Mouse (Mus musculus) heart, embryonic 14.5 days (tissue): ENCODE data around the gene Lsm11. TPM values are rescaled to one million over a fixed set of nuclear protein-coding genes. Genes with fewer than 3 reads are reported as not detected.
A peak's percentile ranks its signal among the peaks of the same experiment; 100 is the strongest.

Experiments used
- ATAC-seq: fragments of 200-750 bp; cut with Nextera tagmentation; 2 replicates; pipeline ENCODE4 v1.8.0; 2017; ENCODE audit warnings: low read depth, moderate TSS enrichment; ENCODE audit not compliant: insufficient number of reproducible peaks, insufficient read depth, low FRiP score
- H3K27ac ChIP-seq, 2 experiments: fragments of 200-500 bp in 1 of 2; fragments of 300-500 bp in 1 of 2; sonication (generic) in 1 of 2; replicated peaks in 1 of 2; 2 replicates each; pipeline ENCODE4 v1.5.1; 2012 to 2014; ENCODE audit warnings: low read depth in 2 of 2, low read length in 2 of 2, control low read depth in 1 of 2, mild to moderate bottlenecking in 1 of 2, mixed read lengths in 1 of 2; ENCODE audit not compliant: control insufficient read depth in 1 of 2, insufficient read depth in 1 of 2
- H3K27me3 ChIP-seq: fragments of 300-500 bp; sonication (generic); 2 replicates; pipeline ENCODE4 v1.6.1; 2014; ENCODE audit warnings: mild to moderate bottlenecking, low read length, control low read depth; ENCODE audit not compliant: control insufficient read depth, insufficient read depth
- H3K36me3 ChIP-seq: fragments of 300-500 bp; sonication (generic); 2 replicates; pipeline ENCODE4 v1.6.1; 2014; ENCODE audit warnings: mild to moderate bottlenecking, control low read depth, low read length, mixed read lengths; ENCODE audit not compliant: control insufficient read depth, insufficient read depth
- H3K4me1 ChIP-seq, 2 experiments: fragments of 200-500 bp in 1 of 2; fragments of 300-500 bp in 1 of 2; sonication (generic) in 1 of 2; 2 replicates each; pipeline ENCODE4 v1.6.1; 2012 to 2014; ENCODE audit warnings: low read length in 2 of 2, control low read depth in 1 of 2, mixed read lengths in 1 of 2; ENCODE audit not compliant: control insufficient read depth in 2 of 2, insufficient read depth in 2 of 2
- H3K4me2 ChIP-seq: fragments of 300-500 bp; sonication (generic); 2 replicates; pipeline ENCODE4 v1.6.1; 2014; ENCODE audit warnings: mild to moderate bottlenecking, low read length
- H3K4me3 ChIP-seq, 2 experiments: fragments of 200-500 bp in 1 of 2; fragments of 300-500 bp in 1 of 2; sonication (generic) in 1 of 2; 2 replicates each; pipeline ENCODE4 v1.5.1; 2012 to 2014; ENCODE audit warnings: low read length in 2 of 2, mild to moderate bottlenecking in 2 of 2, control low read depth in 1 of 2, low read depth in 1 of 2, moderate library complexity in 1 of 2; ENCODE audit not compliant: control insufficient read depth in 1 of 2, insufficient read depth in 1 of 2
- H3K9ac ChIP-seq: fragments of 300-500 bp; sonication (generic); 2 replicates; pipeline ENCODE4 v1.6.1; 2014; ENCODE audit warnings: mild to moderate bottlenecking, low read length
- H3K9me3 ChIP-seq: fragments of 300-500 bp; sonication (generic); 2 replicates; pipeline ENCODE4 v1.6.1; 2016; ENCODE audit warnings: low read length, control low read depth; ENCODE audit not compliant: control insufficient read depth
- WGBS: fragments of 180-500 bp; shearing (Covaris S2); extraction: QIAGEN DNeasy Blood & Tissue Kit; methylation state at CpG from one replicate; pipeline ENCODE4 v1.1.7; 2014; 5-methylcytosine and 5-hydroxymethylcytosine counted together
- polyA plus RNA-seq: library from polyadenylated mRNA; unstranded; fragments of >200 nt; fragmentation: Nextera tagmentation; extraction: Ambion mirVana; gene quantifications from 2 replicates; pipeline ENCODE4 v1.2.1, GENCODE M21; 2014

Gene Lsm11
- polyA plus RNA-seq, 1 experiment from 2014 or later: 9.8 TPM

DNA sequence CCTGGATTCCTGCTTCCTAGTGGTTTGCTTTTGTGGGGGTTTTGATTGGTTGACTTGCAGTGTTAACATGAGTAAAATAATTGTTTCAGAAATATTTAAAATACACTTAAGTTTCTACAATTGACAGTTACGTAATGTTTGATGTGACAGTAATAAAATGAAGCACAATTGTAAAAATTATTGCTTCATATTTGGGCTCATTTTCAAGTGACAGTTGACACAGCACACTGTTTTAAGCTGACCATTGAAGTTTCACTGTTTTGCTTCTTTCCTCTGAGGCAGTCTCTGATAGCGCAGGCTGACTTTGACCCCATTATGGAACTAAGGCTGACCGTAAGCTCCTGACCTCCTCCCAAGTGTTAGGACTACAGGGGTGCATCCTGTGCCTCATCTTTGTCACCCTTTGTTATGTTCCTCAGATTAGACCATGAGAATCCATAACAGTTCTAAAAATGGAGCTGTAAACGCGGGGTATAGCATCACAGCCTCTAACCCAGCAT lies 51.8 kb downstream of the Lsm11 start:
- 64% methylated on average over 5 of the region's 5 CpGs for WGBS
- H3K36me3 ChIP-seq: peaks cover 97% of the 10 kb centered on the region

GRCm38 (mm10) chr11:45890423-45890822 lies 54.3 kb downstream of the Lsm11 start:
- H3K4me2 ChIP-seq: no peak overlapping the region
- ATAC-seq: no peak
- no peak overlapping the region for H3K4me3 ChIP-seq
- H3K4me1 ChIP-seq: peaks cover 0 to 5% of the 10 kb centered on the region in 2 experiments; a peak in 2 of 4 replicates
- H3K36me3 ChIP-seq: peaks cover 100% of the 10 kb centered on the region
- H3K27me3 ChIP-seq: no peaks in the 10 kb centered on the region
- H3K27ac ChIP-seq: no peak overlapping the region
- H3K9me3 ChIP-seq: no peaks in the 10 kb centered on the region
- H3K9ac ChIP-seq: no peak overlapping the region
- WGBS: 90% methylated on average over 20 of the region's 20 CpGs

More for the DNA sequence above, 51.8 kb downstream of the Lsm11 start:
- H3K27me3 ChIP-seq: no peaks in the 10 kb centered on the region
- peak overlapping the region; percentile 16; the same call in 1 of the 2 replicates for H3K9ac ChIP-seq
- H3K4me1 ChIP-seq: peaks cover 0 to 11% of the 10 kb centered on the region in 2 experiments; a peak in 2 of 4 replicates
- H3K27ac ChIP-seq: no peak overlapping the region
- H3K4me2 ChIP-seq: no peak overlapping the region
- no peak for ATAC-seq
- no peak overlapping the region for H3K4me3 ChIP-seq
- no peaks in the 10 kb centered on the region for H3K9me3 ChIP-seq

DNA sequence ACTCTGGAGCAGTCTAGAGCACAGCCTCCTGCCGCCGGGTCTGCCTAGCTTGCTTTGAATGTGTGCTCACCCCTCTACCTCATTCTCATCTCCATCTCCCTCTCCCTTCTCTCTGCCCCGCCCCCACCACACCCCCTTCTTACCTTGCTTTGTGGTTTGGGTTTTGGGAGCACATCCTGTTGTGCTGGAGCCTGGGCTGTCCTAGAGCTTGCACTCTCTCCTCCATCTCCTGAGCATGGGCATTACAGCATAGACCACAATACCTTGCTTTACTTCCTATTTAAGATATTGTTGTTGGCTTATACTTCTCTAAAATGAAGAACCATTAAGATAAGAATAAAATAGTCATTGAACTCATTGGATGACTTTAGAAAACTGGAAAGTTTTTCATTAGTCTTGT lies 54.8 kb downstream of the Lsm11 start:
- no peaks in the 10 kb centered on the region for H3K9me3 ChIP-seq
- no peak overlapping the region for H3K27ac ChIP-seq
- H3K36me3 ChIP-seq: peaks cover 100% of the 10 kb centered on the region
- 81% methylated on average over 3 of the region's 3 CpGs for WGBS
- H3K9ac ChIP-seq: no peak overlapping the region
- no peaks in the 10 kb centered on the region for H3K27me3 ChIP-seq
- peaks cover 0 to 5% of the 10 kb centered on the region in 2 experiments; a peak in 2 of 4 replicates for H3K4me1 ChIP-seq
- H3K4me2 ChIP-seq: no peak overlapping the region
- no peak for ATAC-seq
- H3K4me3 ChIP-seq: no peak overlapping the region

DNA sequence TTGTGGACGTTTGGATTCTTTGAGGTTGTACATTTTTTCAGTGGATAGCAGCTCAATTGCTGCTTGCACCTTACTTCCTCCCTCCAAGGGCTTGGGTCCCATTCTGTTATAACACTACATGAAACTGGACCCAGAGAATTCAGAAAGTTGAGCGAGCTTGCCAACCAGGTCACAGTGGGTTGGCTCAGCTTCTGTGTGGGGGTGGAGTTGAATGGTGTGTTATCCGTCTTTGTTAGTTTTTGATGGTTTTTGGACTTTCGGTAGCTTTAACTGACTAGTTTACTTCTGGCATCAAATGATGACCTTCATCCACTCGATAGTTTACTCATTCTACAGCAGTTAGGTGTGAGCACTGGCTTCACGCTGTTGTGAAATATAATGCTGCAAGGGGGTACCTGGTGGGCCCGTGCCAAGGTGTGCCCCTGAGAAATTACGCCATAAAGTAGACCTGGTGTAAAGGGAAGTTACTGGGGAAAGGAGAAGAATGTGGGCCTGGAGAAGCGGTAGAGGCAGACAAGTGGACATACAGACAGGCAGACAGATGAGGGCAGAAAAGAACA lies 56.2 kb downstream of the Lsm11 start:
- no peaks in the 10 kb centered on the region for H3K9me3 ChIP-seq
- H3K27ac ChIP-seq: no peak overlapping the region
- no peak overlapping the region for H3K4me2 ChIP-seq
- no peak for ATAC-seq
- peaks cover 93% of the 10 kb centered on the region for H3K36me3 ChIP-seq
- WGBS: 84% methylated on average over 9 of the region's 9 CpGs
- H3K27me3 ChIP-seq: no peaks in the 10 kb centered on the region
- H3K4me3 ChIP-seq: no peak overlapping the region
- no peak overlapping the region for H3K9ac ChIP-seq
- peaks cover 1 to 9% of the 10 kb centered on the region in 2 experiments; a peak in 3 of 4 replicates for H3K4me1 ChIP-seq

DNA sequence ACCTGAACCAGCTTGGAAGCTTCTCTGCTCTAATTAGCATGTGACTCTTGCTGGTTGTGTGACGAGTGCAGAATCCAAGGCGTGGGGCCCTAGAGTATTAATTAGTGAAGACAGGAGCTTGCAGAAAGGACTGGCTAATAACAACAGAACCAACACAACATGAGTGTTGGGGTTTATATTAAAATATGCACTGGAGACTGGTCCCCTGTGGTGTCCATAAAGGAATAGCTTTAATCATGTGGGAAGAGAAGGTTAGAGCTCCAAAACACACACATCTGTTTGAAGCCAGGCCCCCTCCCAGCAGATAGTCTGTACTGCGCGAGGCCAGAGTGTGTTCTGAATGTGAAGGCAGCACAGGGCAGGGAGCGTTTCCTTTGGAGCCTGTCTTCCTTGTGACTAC lies 58.1 kb downstream of the Lsm11 start:
- Histone ChIP-seq H3K4me2 (no peak overlapping the region), H3K27me3 (no peaks in the 10 kb centered on the region), H3K9ac (no peak overlapping the region), H3K27ac (no peak overlapping the region), H3K36me3 (peaks cover 73% of the 10 kb centered on the region), H3K4me3 (no peak overlapping the region), H3K4me1 (peaks cover 6 to 18% of the 10 kb centered on the region in 2 experiments; a peak in 3 of 4 replicates), H3K9me3 (no peaks in the 10 kb centered on the region)
- ATAC-seq: no peak
- WGBS: 93% methylated on average over 5 of the region's 5 CpGs

DNA sequence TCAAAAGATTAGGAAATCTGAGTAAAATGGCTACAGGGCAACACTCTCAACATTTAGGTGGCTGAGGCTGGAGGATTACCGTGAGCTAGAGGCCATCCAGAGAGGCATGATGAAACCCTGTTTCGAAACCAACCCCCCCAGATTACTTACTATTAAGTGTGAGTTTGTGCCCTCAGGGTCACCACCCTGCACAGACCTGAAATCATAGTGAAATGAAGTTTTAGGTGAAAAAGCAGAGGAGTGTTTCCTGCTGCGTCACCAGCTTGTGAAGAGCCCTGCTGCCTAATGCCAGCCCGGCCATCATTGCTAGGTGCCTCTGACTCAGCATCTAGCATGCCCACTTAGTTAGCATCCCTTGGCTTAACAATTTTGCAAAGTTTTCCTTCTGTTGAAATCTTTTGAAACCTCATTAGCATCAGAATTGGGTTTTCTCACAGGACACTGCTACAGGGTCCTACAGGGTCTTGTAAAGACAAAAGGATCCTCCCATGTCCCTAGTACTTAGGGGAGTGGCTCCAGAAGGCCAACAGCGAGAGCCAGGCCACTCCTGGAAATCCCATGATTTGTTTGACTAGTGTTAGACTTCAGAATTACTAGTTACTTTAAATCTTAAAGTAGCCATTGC lies 59.0 kb downstream of the Lsm11 start:
- Histone ChIP-seq H3K9me3 (no peaks in the 10 kb centered on the region), H3K27ac (no peak overlapping the region), H3K4me2 (no peak overlapping the region), H3K36me3 (peaks cover 65% of the 10 kb centered on the region), H3K9ac (no peak overlapping the region), H3K4me1 (peaks cover 8 to 21% of the 10 kb centered on the region in 2 experiments; a peak in 3 of 4 replicates), H3K27me3 (no peaks in the 10 kb centered on the region), H3K4me3 (no peak overlapping the region)
- WGBS: 96% methylated on average over 5 of the region's 5 CpGs
- ATAC-seq: no peak

DNA sequence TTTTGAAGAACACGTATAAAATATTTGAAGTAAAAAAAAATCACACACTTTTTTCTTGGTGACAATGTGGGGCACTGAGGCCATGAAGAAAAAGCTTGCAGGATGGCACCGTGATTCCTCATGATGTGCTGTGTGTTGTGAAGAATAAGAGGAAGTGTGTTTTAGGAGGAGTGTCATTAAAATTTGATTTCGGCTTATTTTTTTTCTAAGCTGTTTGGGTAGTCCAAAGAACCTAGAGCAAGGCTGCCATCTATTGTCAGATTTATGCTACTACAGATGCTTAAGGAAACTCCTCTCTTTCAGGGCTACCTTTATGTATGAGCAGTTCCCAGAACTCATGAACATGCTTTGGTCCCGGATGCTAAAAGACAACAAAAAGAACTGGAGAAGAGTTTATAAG lies 60.7 kb downstream of the Lsm11 start:
- H3K27ac ChIP-seq: no peak overlapping the region
- no peak for ATAC-seq
- no peak overlapping the region for H3K4me3 ChIP-seq
- H3K27me3 ChIP-seq: no peaks in the 10 kb centered on the region
- peaks cover 48% of the 10 kb centered on the region for H3K36me3 ChIP-seq
- 44% methylated on average over 4 of the region's 4 CpGs for WGBS
- peak overlapping the region; percentile 34 for H3K4me2 ChIP-seq
- no peaks in the 10 kb centered on the region for H3K9me3 ChIP-seq
- peaks cover 10 to 32% of the 10 kb centered on the region in 2 experiments; a peak in 3 of 4 replicates for H3K4me1 ChIP-seq
- no peak overlapping the region for H3K9ac ChIP-seq
